Comparison of ENCODE assay signal across 17 mouse cellular contexts in the genomic region with DNA sequence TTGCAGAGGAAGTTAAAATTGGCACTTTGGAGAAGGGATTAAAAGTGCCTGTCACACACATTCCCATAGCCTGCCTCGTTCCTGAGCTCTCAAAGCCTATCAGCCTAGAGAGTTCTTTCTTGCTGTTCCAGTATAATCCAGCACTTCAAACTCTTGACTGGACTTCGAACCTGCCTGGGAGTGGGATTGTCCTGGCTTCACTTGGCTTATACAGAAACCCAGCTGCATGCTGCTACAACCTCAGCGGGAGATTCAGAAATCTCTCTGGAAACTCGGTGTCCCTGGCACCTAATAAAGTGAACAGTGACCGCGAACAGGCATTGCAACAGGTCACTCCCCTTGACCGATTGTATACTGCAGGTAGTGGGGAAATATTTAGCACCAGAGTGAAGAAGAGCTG.
A peak's percentile ranks its signal among the peaks of the same experiment; 100 is the strongest.
DNase-seq lines count a peak whose midpoint lies in the region; ATAC-seq and TF ChIP-seq lines count a peak whose summit lies in the region.
"Had no signal": no experiment of that assay in that cellular context is flagged by ENCODE, and none has a peak within 500 bp of the region (broad histone marks: within the 10 kb centered on the region; RNA-seq: fewer than 3 reads in every experiment).

No protein-coding gene starts in this region.

- H3K36me3 ChIP-seq in liver, adult 2 months (ENCODE audit: control insufficient read depth, insufficient read depth, low read length), result no peaks in the 10 kb centered on the region
- no peaks in the 10 kb centered on the region for H3K36me3 ChIP-seq in liver, embryonic 11.5 days (ENCODE audit: control insufficient read depth, insufficient read depth, low read length)
- H3K36me3 ChIP-seq in kidney, embryonic 15.5 days, result no peaks in the 10 kb centered on the region
- H3K36me3 ChIP-seq in hindbrain, embryonic 12.5 days, result no peaks in the 10 kb centered on the region
- H3K36me3 ChIP-seq: embryonic facial prominence, embryonic 15.5 days; forebrain, embryonic 15.5 days; heart, embryonic 13.5 days had no signal

- H3K27me3 ChIP-seq in liver, adult 2 months (ENCODE audit: control insufficient read depth, insufficient read depth, low read length), result no peaks in the 10 kb centered on the region
- no peaks in the 10 kb centered on the region for H3K27me3 ChIP-seq in liver, embryonic 11.5 days (replicated peaks; ENCODE audit: control insufficient read depth, insufficient read depth, low read length)
- no peaks in the 10 kb centered on the region for H3K27me3 ChIP-seq in kidney, embryonic 15.5 days
- H3K27me3 ChIP-seq in hindbrain, embryonic 12.5 days, result no peaks in the 10 kb centered on the region
- H3K27me3 ChIP-seq: embryonic facial prominence, embryonic 15.5 days; forebrain, embryonic 15.5 days; heart, embryonic 13.5 days had no signal

- H3K4me2 ChIP-seq in liver, embryonic 11.5 days, result no peak overlapping the region
- H3K4me2 ChIP-seq in kidney, embryonic 15.5 days, result no peak overlapping the region
- H3K4me2 ChIP-seq in hindbrain, embryonic 12.5 days (replicated peaks), result no peak overlapping the region
- H3K4me2 ChIP-seq: embryonic facial prominence, embryonic 15.5 days; forebrain, embryonic 15.5 days; heart, embryonic 13.5 days had no signal

- H3K79me2 ChIP-seq in liver, adult 2 months (ENCODE audit: control insufficient read depth, insufficient read depth, low read length), result no peaks in the 10 kb centered on the region

- DNase-seq in liver, adult 2 months (ENCODE audit: extremely low read depth, low read depth, low spot score), result peak; percentile 62
- DNase-seq in liver, embryonic 11.5 days (ENCODE audit: low spot score), result no peak
- DNase-seq in kidney, postnatal 14 days, result peak; percentile 26
- no peak for DNase-seq in frontal cortex, adult 2 months (ENCODE audit: extremely low spot score in 1 of 2, low spot score in 1 of 2)
- DNase-seq: adrenal gland, adult 8-10 months; cerebellum, adult 2 months; cerebellum, postnatal 14 days; embryo, embryonic 11 days; gastrocnemius, postnatal 14 days; heart, postnatal 36 days had no signal

- no peak overlapping the region for H3K9ac ChIP-seq in liver, adult 2 months (ENCODE audit: low read depth, low read length)
- no peak overlapping the region for H3K9ac ChIP-seq in liver, embryonic 11.5 days (ENCODE audit: low read depth, low read length)
- no peak overlapping the region for H3K9ac ChIP-seq in kidney, embryonic 15.5 days
- no peak overlapping the region for H3K9ac ChIP-seq in hindbrain, embryonic 12.5 days
- H3K9ac ChIP-seq: embryonic facial prominence, embryonic 15.5 days; forebrain, embryonic 15.5 days; heart, embryonic 13.5 days had no signal

- H3K27ac ChIP-seq in liver, adult 2 months (replicated peaks; ENCODE audit: insufficient read depth, low read depth, low read length), result no peak overlapping the region
- H3K27ac ChIP-seq in liver, embryonic 11.5 days (ENCODE audit: low read depth, low read length), result no peak overlapping the region
- 0 out of 2 replicates have a peak overlapping the region, but pooled peaks have one; percentile 14 for H3K27ac ChIP-seq in kidney, embryonic 15.5 days
- no peak overlapping the region for H3K27ac ChIP-seq in hindbrain, embryonic 12.5 days
- H3K27ac ChIP-seq: embryonic facial prominence, embryonic 15.5 days; forebrain, embryonic 15.5 days; heart, embryonic 13.5 days had no signal

- no peak for TF ChIP-seq CTCF in liver, adult 2 months (IDR thresholded peaks at IDR 0.05; ENCODE audit: low read depth, low read length)

- H3K4me3 ChIP-seq in liver, adult 2 months (ENCODE audit: insufficient read depth, low read depth, low read length), result no peak overlapping the region
- H3K4me3 ChIP-seq in liver, embryonic 11.5 days (ENCODE audit: low read depth, low read length), result no peak overlapping the region
- H3K4me3 ChIP-seq in kidney, embryonic 15.5 days (replicated peaks), result no peak overlapping the region
- H3K4me3 ChIP-seq in hindbrain, embryonic 12.5 days, result no peak overlapping the region
- H3K4me3 ChIP-seq: embryonic facial prominence, embryonic 15.5 days; forebrain, embryonic 15.5 days; heart, embryonic 13.5 days had no signal

- no peak for ATAC-seq in liver, embryonic 11.5 days (replicated peaks; ENCODE audit: low FRiP score)
- peak; percentile 58; the same call in 1 of the 2 replicates for ATAC-seq in kidney, embryonic 15.5 days (replicated peaks; ENCODE audit: low FRiP score)
- no peak for ATAC-seq in erythroblast, adult 5-6 weeks (replicated peaks; ENCODE audit: low FRiP score, poor library complexity, severe bottlenecking)
- no peak for ATAC-seq in hindbrain, embryonic 12.5 days (ENCODE audit: low FRiP score)
- ATAC-seq: forebrain, embryonic 15.5 days; hindbrain, embryonic 16.5 days had no signal

- no peak for TF ChIP-seq POLR2A in liver, adult 2 months (IDR thresholded peaks at IDR 0.05; ENCODE audit: extremely low read depth, insufficient read depth, low read length)

- 55% methylated on average over 7 of the region's 7 CpGs for WGBS in liver, adult 2 months
- 75% methylated on average over 7 of the region's 7 CpGs for WGBS in liver, embryonic 11.5 days
- 62% methylated on average over 7 of the region's 7 CpGs for WGBS in kidney, embryonic 15.5 days
- WGBS in hindbrain, embryonic 12.5 days, result 81% methylated on average over 7 of the region's 7 CpGs

- no peaks in the 10 kb centered on the region for H3K9me3 ChIP-seq in liver, embryonic 11.5 days (ENCODE audit: control insufficient read depth, low read length)
- H3K9me3 ChIP-seq in kidney, embryonic 15.5 days (replicated peaks), result no peaks in the 10 kb centered on the region; the same call in 1 of the 2 replicates
- H3K9me3 ChIP-seq in hindbrain, embryonic 12.5 days (replicated peaks), result no peaks in the 10 kb centered on the region
- H3K9me3 ChIP-seq: embryonic facial prominence, embryonic 15.5 days; forebrain, embryonic 15.5 days had no signal

- no peaks in the 10 kb centered on the region for H3K4me1 ChIP-seq in liver, adult 2 months (ENCODE audit: control insufficient read depth, insufficient read depth, low read length)
- no peaks in the 10 kb centered on the region for H3K4me1 ChIP-seq in liver, embryonic 11.5 days (replicated peaks; ENCODE audit: control insufficient read depth, insufficient read depth, low read length)
- no peaks in the 10 kb centered on the region for H3K4me1 ChIP-seq in kidney, embryonic 15.5 days
- no peaks in the 10 kb centered on the region for H3K4me1 ChIP-seq in hindbrain, embryonic 12.5 days
- H3K4me1 ChIP-seq: embryonic facial prominence, embryonic 15.5 days; forebrain, embryonic 15.5 days; heart, embryonic 13.5 days had no signal

Comparison
In these comparisons a context has a peak if more than half of its experiments do, and no peak if none do; other contexts are left out.
1. DNase-seq: peak in liver, adult 2 months (single experiment) and kidney, postnatal 14 days (single experiment); none in liver, embryonic 11.5 days (single experiment) and frontal cortex, adult 2 months (0 of 2).